Mouse (Mus musculus) forebrain, embryonic 10.5 days (tissue): ENCODE results near the gene Atp8b2. TPM values are rescaled to one million over a fixed set of nuclear protein-coding genes. Genes with fewer than 3 reads are reported as not detected.

Source experiments
- DNase-seq: peaks from one replicate; pipeline ENCODE4 v3.0.0-alpha.2; 2017; ENCODE audit warnings: low spot score; ENCODE audit errors: extremely low spot score
- H3K27ac ChIP-seq: fragments of 300-500 bp; sonication (generic); 2 replicates; pipeline ENCODE4 v1.5.1; 2016; ENCODE audit warnings: mild to moderate bottlenecking
- H3K27me3 ChIP-seq: fragments of 300-500 bp; sonication (generic); 2 replicates; pipeline ENCODE4 v1.6.1; 2016; ENCODE audit warnings: mild to moderate bottlenecking; ENCODE audit not compliant: poor library complexity, severe bottlenecking
- H3K36me3 ChIP-seq: fragments of 300-500 bp; sonication (generic); replicated peaks from 2 replicates; pipeline ENCODE4 v1.6.1; 2016; ENCODE audit warnings: mild to moderate bottlenecking, moderate library complexity
- H3K4me1 ChIP-seq: fragments of 300-500 bp; sonication (generic); 2 replicates; pipeline ENCODE4 v1.6.1; 2016
- H3K4me3 ChIP-seq: fragments of 300-500 bp; sonication (generic); 2 replicates; pipeline ENCODE4 v1.5.1; 2016; ENCODE audit warnings: mild to moderate bottlenecking, moderate library complexity
- H3K9me3 ChIP-seq: fragments of 300-500 bp; sonication (generic); 2 replicates; pipeline ENCODE4 v1.6.1; 2016; ENCODE audit warnings: mild to moderate bottlenecking, moderate library complexity
- WGBS: fragments of 180-500 bp; shearing (Covaris S2); methylation state at CpG from one replicate; pipeline ENCODE4 v1.1.7; 2016; 5-methylcytosine and 5-hydroxymethylcytosine counted together
- polyA plus RNA-seq: library from polyadenylated mRNA; unstranded; fragments of >200 nt; fragmentation: Nextera tagmentation; extraction: Ambion mirVana; gene quantifications from 2 replicates; pipeline ENCODE4 v1.2.1, GENCODE M21; 2016

The Atp8b2 gene
- polyA plus RNA-seq, 1 experiment from 2014 or later: 11.2 TPM

DNA sequence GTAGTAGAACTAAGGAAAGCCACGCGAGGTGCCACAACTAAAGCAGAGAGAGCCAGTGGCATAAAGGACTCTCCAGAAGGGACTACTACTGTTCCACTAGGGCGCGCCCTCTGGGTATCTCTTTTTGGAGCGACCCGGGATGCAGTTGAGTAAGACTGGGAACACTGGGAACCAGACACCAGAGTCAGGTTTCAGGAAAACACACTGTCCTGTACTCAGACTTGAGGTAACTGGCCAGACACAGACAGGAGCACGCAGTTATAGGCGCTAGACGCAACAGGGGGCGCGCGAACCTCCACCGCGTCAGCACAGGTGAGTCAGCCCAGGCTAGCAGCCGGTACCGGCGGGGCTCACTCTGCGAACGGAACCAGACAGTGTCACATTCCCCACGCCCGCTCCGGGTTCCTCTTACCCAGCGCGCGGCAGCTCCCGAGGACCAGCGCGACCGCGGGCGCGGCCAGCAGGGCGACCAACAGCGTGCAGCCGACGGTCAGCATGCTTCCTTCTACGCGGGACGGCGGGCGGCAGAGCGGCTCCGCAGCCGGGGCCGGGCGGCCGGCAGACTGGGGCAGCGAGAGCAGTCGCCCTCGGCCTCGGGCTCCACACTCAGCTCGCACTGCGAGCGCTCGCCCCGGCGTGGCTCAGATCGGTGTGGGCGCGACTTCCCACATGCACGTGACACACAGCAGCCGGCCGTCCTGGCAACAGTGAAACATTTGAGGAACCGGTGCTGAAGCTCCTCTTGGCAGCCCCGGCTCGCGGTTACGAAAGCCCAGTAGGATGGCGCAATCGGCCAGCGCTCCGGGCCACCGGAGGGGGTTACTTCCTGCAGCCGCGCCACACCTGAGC is 50.5 kb downstream of the Atp8b2 start, which contains the start of gene Il6ra:
Gene Il6ra, minus strand, starts transcription at position 654 of the 849 bp plus-strand sequence.
- peak; percentile 70 for DNase-seq
- no peaks in the 10 kb centered on the region for H3K9me3 ChIP-seq
- H3K36me3 ChIP-seq: no peaks in the 10 kb centered on the region
- H3K27ac ChIP-seq: peak within 1 kb of the TSS; percentile 71
- peaks cover 21% of the 10 kb centered on the region for H3K4me1 ChIP-seq
- WGBS: 1% methylated on average over 75 of the region's 75 CpGs
- H3K4me3 ChIP-seq: peak within 1 kb of the TSS; percentile 62
- peaks cover 68% of the 10 kb centered on the region for H3K27me3 ChIP-seq

DNA sequence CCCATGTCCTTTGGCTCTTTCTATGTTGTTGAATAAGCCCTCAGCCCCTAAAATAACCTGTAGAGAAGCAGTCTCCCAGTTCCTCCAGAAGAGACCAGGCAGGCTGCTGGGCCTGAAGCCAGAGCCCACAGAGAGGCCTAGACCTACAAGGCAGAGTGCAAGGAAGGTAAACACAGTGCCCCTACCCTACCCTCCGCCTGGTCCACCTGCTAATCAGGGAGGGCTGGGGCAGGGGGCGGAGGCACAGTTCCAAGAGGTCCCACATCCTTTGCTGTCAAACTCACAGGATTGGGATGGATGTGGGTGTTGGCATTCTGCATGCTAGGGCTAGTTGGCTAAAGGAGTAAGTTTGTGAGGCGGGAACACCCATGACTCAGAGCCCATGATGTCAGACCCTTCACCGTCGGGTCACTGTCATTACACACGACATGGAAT is 51.2 kb downstream of the Atp8b2 start:
- Histone ChIP-seq H3K27me3 (peaks cover 68% of the 10 kb centered on the region), H3K4me3 (peak overlapping the region; percentile 62), H3K4me1 (peaks cover 21% of the 10 kb centered on the region), H3K36me3 (no peaks in the 10 kb centered on the region), H3K9me3 (no peaks in the 10 kb centered on the region), H3K27ac (no peak overlapping the region)
- DNase-seq: peak; percentile 17
- 33% methylated on average over 6 of the region's 6 CpGs for WGBS

DNA sequence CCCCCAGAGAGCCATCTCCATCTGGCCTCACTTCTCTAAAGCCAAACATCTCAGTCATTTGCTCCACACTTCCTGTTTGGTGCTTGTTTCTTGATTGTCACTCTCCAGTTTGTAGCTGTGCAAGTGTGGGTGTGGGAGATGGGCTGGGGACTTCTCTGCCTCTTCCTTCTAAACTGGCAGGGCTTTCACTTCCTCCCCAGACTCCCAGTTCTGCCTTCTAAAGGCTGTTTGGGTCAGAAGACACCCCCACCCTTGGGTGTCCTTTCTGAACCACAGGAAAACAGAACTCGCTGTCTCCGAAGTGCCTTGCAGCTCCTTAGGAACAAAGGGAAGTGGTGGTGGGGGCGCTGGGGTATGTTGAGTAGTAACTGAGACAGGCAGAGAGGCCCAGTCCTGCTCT is 52.1 kb downstream of the Atp8b2 start:
- DNase-seq: no peak
- 90% methylated on average over 3 of the region's 3 CpGs for WGBS
- Histone ChIP-seq H3K4me1 (peaks cover 21% of the 10 kb centered on the region), H3K9me3 (no peaks in the 10 kb centered on the region), H3K4me3 (no peak overlapping the region), H3K27me3 (peaks cover 67% of the 10 kb centered on the region), H3K36me3 (no peaks in the 10 kb centered on the region), H3K27ac (no peak overlapping the region)

DNA sequence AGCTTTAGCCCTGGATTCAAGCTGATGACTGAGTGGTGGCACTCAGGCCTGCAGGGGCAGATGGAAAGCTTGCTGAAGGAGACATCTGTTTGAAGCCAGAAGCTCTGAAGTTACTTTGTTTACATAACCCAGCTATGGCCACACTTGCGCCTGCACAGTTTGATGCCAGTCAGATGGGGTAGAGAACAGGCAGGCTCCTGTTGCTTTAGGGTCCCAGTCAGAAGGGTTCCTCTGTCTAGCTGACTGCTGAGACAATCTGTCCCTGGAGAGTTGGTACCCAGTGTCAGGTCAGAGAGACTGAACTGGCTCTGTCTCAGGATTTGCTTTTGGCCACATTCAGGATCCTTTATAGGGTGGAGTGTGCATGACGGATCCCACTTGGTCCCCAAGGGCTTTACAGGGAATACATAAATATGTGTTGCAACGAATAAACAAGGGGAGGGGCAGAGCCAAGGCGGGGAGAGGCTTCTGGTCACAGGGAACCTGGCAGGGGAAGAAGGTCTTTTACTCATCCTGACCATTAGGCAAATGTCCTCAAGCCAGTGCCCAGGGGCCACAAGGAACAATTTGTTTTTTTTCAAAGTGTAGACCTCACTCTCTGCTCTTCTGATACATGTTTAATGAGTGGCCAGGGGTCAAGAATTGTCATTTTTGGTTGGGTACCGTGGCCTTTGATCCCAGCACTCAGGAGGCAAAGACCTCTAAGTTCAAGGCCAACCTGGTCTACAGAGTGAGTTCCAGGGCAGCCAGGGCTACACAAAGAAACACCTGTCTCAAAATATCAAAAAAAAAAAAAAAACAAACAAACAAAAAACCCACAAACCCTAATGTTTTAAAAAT is 53.4 kb downstream of the Atp8b2 start:
- 69% methylated on average over 5 of the region's 5 CpGs for WGBS
- Histone ChIP-seq H3K9me3 (no peaks in the 10 kb centered on the region), H3K4me3 (no peak overlapping the region), H3K27me3 (peaks cover 55% of the 10 kb centered on the region), H3K27ac (no peak overlapping the region), H3K36me3 (no peaks in the 10 kb centered on the region), H3K4me1 (peaks cover 21% of the 10 kb centered on the region)
- DNase-seq: no peak

DNA sequence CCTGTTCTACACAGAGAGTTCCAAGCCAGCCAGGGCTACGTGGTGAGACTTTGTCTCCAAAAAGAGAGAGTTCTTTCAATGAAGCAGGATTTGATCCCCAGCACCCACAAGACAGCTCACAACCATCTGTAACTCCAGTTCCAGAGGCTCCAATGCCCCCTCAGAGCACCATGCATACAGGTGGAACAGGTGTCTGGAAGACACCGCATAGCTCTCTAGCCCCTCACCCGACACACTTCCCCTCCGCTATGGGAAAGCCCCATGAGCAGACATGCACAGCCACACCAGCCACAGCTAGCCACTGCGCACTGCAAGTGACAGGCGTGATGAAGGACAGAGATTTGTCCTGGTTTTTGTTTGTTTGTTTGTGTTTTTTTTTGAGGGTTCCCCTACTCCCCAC is 54.5 kb downstream of the Atp8b2 start:
- 89% methylated on average over 6 of the region's 6 CpGs for WGBS
- Histone ChIP-seq H3K9me3 (no peaks in the 10 kb centered on the region), H3K36me3 (no peaks in the 10 kb centered on the region)

DNA sequence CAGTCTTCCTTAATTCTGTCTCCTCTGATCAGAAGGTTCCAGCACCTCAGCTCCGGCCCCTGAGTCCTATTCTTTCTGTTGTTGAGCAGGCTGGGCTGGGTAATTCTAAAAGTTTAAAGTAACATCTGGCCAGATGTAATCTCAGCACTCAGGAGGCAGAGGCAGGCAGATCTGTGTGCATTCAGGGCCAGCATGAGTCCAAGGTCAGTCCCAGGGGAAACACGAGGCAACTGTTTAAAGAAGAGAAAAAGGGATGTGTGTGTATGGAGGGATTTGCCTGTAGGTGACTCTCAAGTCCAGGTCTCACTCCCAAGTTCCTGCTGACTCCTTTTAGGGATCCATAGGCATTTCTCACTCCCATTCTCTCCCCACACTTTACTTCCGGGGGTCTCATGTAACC is 55.5 kb downstream of the Atp8b2 start:
- Histone ChIP-seq H3K9me3 (no peaks in the 10 kb centered on the region), H3K27ac (no peak overlapping the region), H3K4me1 (peaks cover 13% of the 10 kb centered on the region), H3K4me3 (no peak overlapping the region), H3K27me3 (peaks cover 34% of the 10 kb centered on the region), H3K36me3 (no peaks in the 10 kb centered on the region)
- WGBS: 77% methylated on average over 3 of the region's 3 CpGs
- no peak for DNase-seq

More for the DNA sequence above, 54.5 kb downstream of the Atp8b2 start:
- peaks cover 44% of the 10 kb centered on the region for H3K27me3 ChIP-seq
- no peak for DNase-seq
- H3K27ac ChIP-seq: no peak overlapping the region
- peaks cover 21% of the 10 kb centered on the region for H3K4me1 ChIP-seq
- H3K4me3 ChIP-seq: no peak overlapping the region

DNA sequence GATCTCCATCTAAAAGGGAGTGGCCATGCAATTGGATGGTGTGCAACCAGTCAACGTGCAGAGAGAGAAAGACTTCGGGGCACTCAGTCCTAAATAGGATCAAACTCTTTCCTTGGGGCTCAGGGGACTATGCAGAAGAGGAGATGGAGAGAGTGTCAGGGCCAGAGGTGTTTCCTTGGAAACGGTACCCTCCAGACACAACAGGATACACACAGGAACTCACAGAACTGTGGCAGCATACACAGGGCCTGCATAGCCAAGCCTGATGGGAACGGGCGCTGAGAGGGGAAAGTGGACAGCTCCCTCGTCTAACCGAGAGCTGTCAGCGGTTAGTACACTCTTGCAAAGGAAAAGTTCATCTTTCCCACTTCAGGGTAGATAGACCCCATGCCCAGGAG is 63.8 kb downstream of the Atp8b2 start:
- no peak for DNase-seq
- H3K4me3 ChIP-seq: no peak overlapping the region
- no peaks in the 10 kb centered on the region for H3K36me3 ChIP-seq
- 72% methylated on average over 8 of the region's 8 CpGs for WGBS
- H3K4me1 ChIP-seq: peaks cover 29% of the 10 kb centered on the region
- no peak overlapping the region for H3K27ac ChIP-seq
- H3K27me3 ChIP-seq: no peaks in the 10 kb centered on the region
- H3K9me3 ChIP-seq: no peaks in the 10 kb centered on the region

DNA sequence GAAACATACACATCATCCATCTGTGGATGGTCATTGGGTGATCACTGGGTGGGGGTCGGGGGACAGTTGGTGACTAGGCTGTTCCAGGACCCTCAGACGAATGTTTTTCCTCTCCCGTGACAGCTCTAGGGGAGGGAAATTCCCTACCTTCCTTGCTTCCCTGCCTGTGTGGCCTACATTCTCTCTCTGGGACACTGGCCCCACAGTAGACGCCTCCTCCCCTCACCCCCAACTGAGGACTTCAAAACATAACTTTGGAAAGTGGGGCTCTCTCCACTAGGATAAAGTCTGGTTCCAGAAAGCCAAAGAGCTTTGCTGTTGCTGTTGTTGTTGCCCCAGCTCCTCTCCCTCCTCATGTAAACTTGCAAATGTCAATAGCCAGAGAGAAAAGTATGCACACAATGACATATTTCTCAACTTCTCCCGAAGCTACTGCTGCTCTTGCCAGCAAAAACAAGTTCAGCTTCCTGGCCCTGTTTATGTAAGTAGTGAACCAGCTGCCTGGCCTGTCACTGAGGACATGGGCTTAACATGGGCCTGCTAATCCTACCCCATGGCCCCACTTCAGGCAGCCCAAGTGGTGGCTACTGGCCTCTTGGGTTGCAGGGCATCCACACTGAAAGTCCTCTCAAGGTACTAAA is 64.3 kb downstream of the Atp8b2 start:
- Histone ChIP-seq H3K4me3 (no peak overlapping the region), H3K4me1 (peaks cover 29% of the 10 kb centered on the region), H3K9me3 (no peaks in the 10 kb centered on the region), H3K27ac (no peak overlapping the region), H3K36me3 (no peaks in the 10 kb centered on the region), H3K27me3 (no peaks in the 10 kb centered on the region)
- 76% methylated on average over 5 of the region's 5 CpGs for WGBS
- no peak for DNase-seq

DNA sequence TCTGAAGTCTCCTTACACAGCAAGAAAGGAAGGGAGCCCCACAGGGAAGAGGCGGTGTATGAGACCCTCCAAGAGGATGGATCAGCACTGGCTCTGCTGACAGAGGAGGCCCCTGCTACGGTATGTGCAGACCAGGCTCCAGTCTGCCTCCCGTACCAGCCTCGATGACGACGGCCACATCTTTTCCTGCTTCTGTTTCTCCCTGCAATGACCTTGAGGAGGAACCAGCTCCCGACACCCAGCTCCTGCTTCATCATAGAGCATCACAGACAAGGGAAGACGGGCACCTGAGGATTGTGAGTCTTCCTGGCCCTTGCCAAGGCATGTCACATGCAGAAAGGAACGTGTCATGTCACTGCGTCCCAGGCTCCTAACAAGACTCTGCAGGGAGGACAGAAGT is 65.3 kb downstream of the Atp8b2 start:
- H3K36me3 ChIP-seq: no peaks in the 10 kb centered on the region
- DNase-seq: no peak
- WGBS: 81% methylated on average over 10 of the region's 10 CpGs
- no peak overlapping the region for H3K4me3 ChIP-seq
- peaks cover 29% of the 10 kb centered on the region for H3K4me1 ChIP-seq
- H3K9me3 ChIP-seq: no peaks in the 10 kb centered on the region
- H3K27ac ChIP-seq: no peak overlapping the region
- no peaks in the 10 kb centered on the region for H3K27me3 ChIP-seq

DNA sequence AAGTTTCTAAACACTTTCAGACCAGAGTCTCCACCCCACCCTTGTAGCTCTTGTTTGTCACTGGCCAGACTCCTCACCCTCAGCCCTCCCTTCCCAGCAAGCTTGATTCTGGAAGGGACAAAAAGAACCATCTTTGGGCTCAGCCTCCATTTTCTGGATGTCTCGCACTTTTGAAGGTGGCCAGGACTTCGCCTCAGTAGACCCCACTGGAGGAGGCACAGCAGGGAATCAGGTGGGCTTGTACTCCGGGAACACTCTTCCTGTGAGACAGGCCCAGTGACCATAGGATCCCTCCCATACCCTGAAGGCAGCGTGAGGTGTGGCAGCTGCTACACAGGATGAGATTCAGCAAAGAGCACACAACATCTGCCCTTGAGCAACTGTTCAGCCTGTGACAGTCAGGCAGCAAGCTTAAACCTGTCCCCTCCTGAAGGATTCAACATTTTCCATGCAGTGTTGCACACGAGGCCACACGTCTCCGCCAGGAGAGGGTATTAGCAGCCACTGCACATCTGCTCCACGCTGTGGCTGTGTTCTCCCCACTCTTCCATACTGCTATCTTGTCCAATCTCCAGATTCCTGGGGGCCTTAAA is 66.0 kb downstream of the Atp8b2 start:
- Histone ChIP-seq H3K9me3 (no peaks in the 10 kb centered on the region), H3K4me3 (no peak overlapping the region), H3K27me3 (no peaks in the 10 kb centered on the region), H3K27ac (no peak overlapping the region), H3K36me3 (no peaks in the 10 kb centered on the region), H3K4me1 (peaks cover 33% of the 10 kb centered on the region)
- WGBS: 70% methylated on average over 8 of the region's 8 CpGs
- no peak for DNase-seq

DNA sequence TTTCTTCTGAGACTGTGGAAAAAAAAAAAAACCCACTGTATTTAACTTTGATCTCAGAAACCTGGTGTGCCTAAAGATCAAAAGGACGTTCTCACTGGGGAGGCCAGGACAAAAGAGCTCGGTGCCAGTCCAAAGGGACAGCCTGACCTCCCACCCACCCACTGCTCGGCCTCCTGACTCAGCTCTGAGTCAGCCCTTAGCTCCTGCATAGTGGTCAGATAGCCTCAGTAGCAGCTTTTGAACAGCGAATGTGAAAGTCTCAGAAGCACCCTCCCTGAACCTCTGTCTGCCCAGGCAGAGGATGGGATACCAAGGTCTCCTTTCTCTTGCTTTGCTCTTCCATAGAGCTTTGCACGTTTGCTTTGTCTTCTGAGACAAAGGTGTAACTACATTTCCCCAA is 66.7 kb downstream of the Atp8b2 start:
- no peaks in the 10 kb centered on the region for H3K36me3 ChIP-seq
- WGBS: 25% methylated on average over 5 of the region's 5 CpGs
- H3K27me3 ChIP-seq: no peaks in the 10 kb centered on the region
- no peak for DNase-seq
- 0 out of 2 replicates have a peak overlapping the region, but pooled peaks have one; percentile 25 for H3K27ac ChIP-seq
- H3K9me3 ChIP-seq: no peaks in the 10 kb centered on the region
- H3K4me3 ChIP-seq: no peak overlapping the region
- H3K4me1 ChIP-seq: peaks cover 33% of the 10 kb centered on the region

DNA sequence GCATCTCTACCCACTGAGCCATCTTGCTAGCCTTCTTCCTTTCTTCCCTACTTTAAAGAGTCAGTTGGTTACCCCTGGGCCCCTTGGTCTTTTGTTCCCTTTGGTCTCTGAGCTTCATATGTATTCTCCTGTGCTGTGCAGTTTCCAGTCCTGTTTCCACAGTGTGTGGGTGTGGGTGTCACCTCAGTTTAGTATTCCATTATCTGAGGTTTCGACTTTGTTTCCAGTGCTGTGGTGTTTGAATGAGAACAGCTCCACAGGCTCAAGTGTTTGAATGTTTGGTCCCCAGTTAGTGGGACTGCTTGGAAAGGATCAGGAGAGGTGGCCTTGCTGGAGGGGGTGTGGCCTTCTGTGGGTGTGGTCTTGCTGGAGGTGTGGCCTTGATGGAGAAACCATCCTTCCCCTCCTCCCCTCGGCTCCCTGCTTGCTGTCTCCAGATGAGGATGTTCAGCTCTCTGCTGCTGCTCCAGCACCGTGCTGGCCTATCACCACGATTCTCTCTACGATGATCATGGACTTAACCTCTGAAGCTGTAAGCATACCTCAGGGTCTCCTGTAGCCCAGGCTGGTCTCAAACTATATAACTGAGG is 70.7 kb downstream of the Atp8b2 start:
- H3K4me3 ChIP-seq: no peak overlapping the region
- H3K27me3 ChIP-seq: 0 out of 2 replicates have a peak, but pooled peaks cover 5% of the 10 kb centered on the region
- no peaks in the 10 kb centered on the region for H3K36me3 ChIP-seq
- no peak for DNase-seq
- 85% methylated on average over 5 of the region's 5 CpGs for WGBS
- no peak overlapping the region for H3K27ac ChIP-seq
- H3K4me1 ChIP-seq: peaks cover 20% of the 10 kb centered on the region
- no peaks in the 10 kb centered on the region for H3K9me3 ChIP-seq
